Mouse (Mus musculus): Measurements from ENCODE around the gene Sema4b.

Sema4b gene

GRCm38 (mm10) chr7:80221179-80221750 is 34.6 kb downstream of the Sema4b start:
- no peak for DNase-seq

- DNase-seq, result no peak
Measured at GRCm38 (mm10) chr7:80227065-80227464, 40.4 kb downstream of the Sema4b start.

- DNase-seq, result no peak
Measured at GRCm38 (mm10) chr7:80230196-80230595, 43.6 kb downstream of the Sema4b start.

- DNase-seq, result no peak
Measured at GRCm38 (mm10) chr7:80231971-80232488, 45.4 kb downstream of the Sema4b start.

GRCm38 (mm10) chr7:80232489-80233029 is 45.9 kb downstream of the Sema4b start, which contains the start of the genes Cib1 and Gdpgp1:
Gene Cib1, minus strand, starts transcription at chr7:80232813.
Gene Gdpgp1, plus strand, starts transcription at chr7:80232865.
- peak; percentile 92 for DNase-seq

- DNase-seq, result no peak
Measured at GRCm38 (mm10) chr7:80233799-80234198, 47.2 kb downstream of the Sema4b start.

GRCm38 (mm10) chr7:80238542-80238941 is 51.9 kb downstream of the Sema4b start:
- DNase-seq, result no peak

GRCm38 (mm10) chr7:80241661-80242060 is 55.0 kb downstream of the Sema4b start:
- DNase-seq, result no peak

- no peak for DNase-seq
Measured at GRCm38 (mm10) chr7:80244851-80245250, 58.2 kb downstream of the Sema4b start.

GRCm38 (mm10) chr7:80246148-80246721 is 59.6 kb downstream of the Sema4b start, which contains the start of gene Ttll13:
Gene Ttll13, plus strand, starts transcription at chr7:80246376.
- DNase-seq, result peak; percentile 98

- DNase-seq, result no peak
Measured at GRCm38 (mm10) chr7:80246859-80247258, 60.2 kb downstream of the Sema4b start.

- DNase-seq, result no peak
Measured at GRCm38 (mm10) chr7:80252437-80252836, 65.8 kb downstream of the Sema4b start.

GRCm38 (mm10) chr7:80252886-80253285 is 66.2 kb downstream of the Sema4b start:
- no peak for DNase-seq

- DNase-seq, result no peak
Measured at GRCm38 (mm10) chr7:80255981-80256380, 69.3 kb downstream of the Sema4b start.

GRCm38 (mm10) chr7:80257706-80258105 is 71.1 kb downstream of the Sema4b start:
- no peak for DNase-seq

- DNase-seq, result peak; percentile 86
Measured at GRCm38 (mm10) chr7:80260625-80261371, 74.2 kb downstream of the Sema4b start, which contains the start of gene Ngrn. Gene Ngrn, plus strand, starts transcription at chr7:80261215.

GRCm38 (mm10) chr7:80261372-80261990 is 74.8 kb downstream of the Sema4b start:
- no peak for DNase-seq

- DNase-seq, result no peak
Measured at GRCm38 (mm10) chr7:80264606-80265005, 78.0 kb downstream of the Sema4b start.

GRCm38 (mm10) chr7:80267764-80268163 is 81.1 kb downstream of the Sema4b start:
- DNase-seq, result no peak

GRCm38 (mm10) chr7:80268897-80269750 is 82.5 kb downstream of the Sema4b start, which contains the start of gene Vps33b:
Gene Vps33b, plus strand, starts transcription at chr7:80269649.
- peak; percentile 95 for DNase-seq

- no peak for DNase-seq
Measured at GRCm38 (mm10) chr7:80269751-80270255, 83.2 kb downstream of the Sema4b start.

- no peak for DNase-seq
Measured at GRCm38 (mm10) chr7:80273456-80273855, 86.8 kb downstream of the Sema4b start.

Measured in cerebellum, adult 9-11 months (tissue).